Mouse (Mus musculus) stomach, postnatal 0 days (tissue): Measurements from ENCODE around the gene Ehbp1. TPM values are rescaled to one million over a fixed set of nuclear protein-coding genes. Genes with fewer than 3 reads are reported as not detected.

Experiments
- ATAC-seq: fragments of 200-750 bp; cut with Nextera tagmentation; 2 replicates; pipeline ENCODE4 v1.8.0; 2017; ENCODE audit not compliant: low FRiP score, low TSS enrichment
- DNase-seq: peaks from one replicate; pipeline ENCODE4 v3.0.0-alpha.2; 2016; ENCODE audit warnings: low spot score
- H3K27ac ChIP-seq: fragments of 300-500 bp; sonication (generic); replicated peaks from 2 replicates; pipeline ENCODE4 v1.5.1; 2014; ENCODE audit warnings: mild to moderate bottlenecking, control low read depth
- H3K27me3 ChIP-seq: fragments of 300-500 bp; sonication (generic); 2 replicates; pipeline ENCODE4 v1.6.1; 2014; ENCODE audit warnings: low read length; ENCODE audit not compliant: control insufficient read depth, insufficient read depth
- H3K36me3 ChIP-seq: fragments of 300-500 bp; sonication (generic); 2 replicates; pipeline ENCODE4 v1.6.1; 2014; ENCODE audit warnings: low read length, mixed read lengths; ENCODE audit not compliant: control insufficient read depth, insufficient read depth
- H3K4me1 ChIP-seq: fragments of 300-500 bp; sonication (generic); replicated peaks from 2 replicates; pipeline ENCODE4 v1.6.1; 2014; ENCODE audit warnings: antibody characterized with exemption; ENCODE audit not compliant: control insufficient read depth, insufficient read depth
- H3K4me2 ChIP-seq: fragments of 300-500 bp; sonication (generic); replicated peaks from 2 replicates; pipeline ENCODE4 v1.6.1; 2014; ENCODE audit warnings: low read depth, mild to moderate bottlenecking, control low read depth, moderate library complexity
- H3K4me3 ChIP-seq: fragments of 300-500 bp; sonication (generic); 2 replicates; pipeline ENCODE4 v1.5.1; 2014; ENCODE audit warnings: low read depth, low read length, control low read depth
- H3K9ac ChIP-seq: fragments of 300-500 bp; sonication (generic); 2 replicates; pipeline ENCODE4 v1.6.1; 2014; ENCODE audit warnings: mild to moderate bottlenecking, low read length, control low read depth, mixed read lengths
- H3K9me3 ChIP-seq: fragments of 300-500 bp; sonication (generic); 2 replicates; pipeline ENCODE4 v1.6.1; 2016; ENCODE audit warnings: low read length; ENCODE audit not compliant: control insufficient read depth
- CTCF ChIP-seq: IDR thresholded peaks from 2 replicates; pipeline ENCODE4 v1.5.1; 2016; ENCODE audit warnings: antibody characterized with exemption, low read depth, mild to moderate bottlenecking, moderate library complexity
- EP300 ChIP-seq: optimal IDR thresholded peaks from 2 replicates; pipeline ENCODE3; 2016; ENCODE audit warnings: antibody characterized with exemption
- WGBS: fragments of 180-500 bp; shearing (Covaris S2); extraction: QIAGEN DNeasy Blood & Tissue Kit; methylation state at CpG from one replicate; pipeline ENCODE4 v1.1.7; 2014; 5-methylcytosine and 5-hydroxymethylcytosine counted together
- polyA plus RNA-seq: library from polyadenylated mRNA; unstranded; fragments of >200 nt; fragmentation: Nextera tagmentation; extraction: Ambion mirVana; gene quantifications from 2 replicates; pipeline ENCODE4 v1.2.1, GENCODE M21; 2015

The Ehbp1 gene
- polyA plus RNA-seq, 1 experiment from 2014 or later = 3.8 TPM

- Histone ChIP-seq H3K9me3 (no peaks in the 10 kb centered on the region), H3K4me3 (no peak overlapping the region), H3K4me1 (no peaks in the 10 kb centered on the region), H3K9ac (no peak overlapping the region), H3K4me2 (no peak overlapping the region), H3K27ac (no peak overlapping the region), H3K36me3 (0 out of 2 replicates have a peak, but pooled peaks cover 2% of the 10 kb centered on the region), H3K27me3 (no peaks in the 10 kb centered on the region)
- TF ChIP-seq EP300 (no peak), CTCF (no peak)
- ATAC-seq (no peak), DNase-seq (no peak)
These were observed 203.6 kb downstream of the Ehbp1 start for GRCm38 (mm10) chr11:22138466-22138865.

- DNase-seq (no peak), ATAC-seq (no peak)
- Histone ChIP-seq H3K9me3 (no peaks in the 10 kb centered on the region), H3K9ac (no peak overlapping the region), H3K27me3 (no peaks in the 10 kb centered on the region), H3K4me2 (no peak overlapping the region), H3K36me3 (no peaks in the 10 kb centered on the region), H3K4me3 (no peak overlapping the region), H3K4me1 (no peaks in the 10 kb centered on the region), H3K27ac (no peak overlapping the region)
- WGBS = 86% methylated on average over 2 of the region's 2 CpGs
- TF ChIP-seq CTCF = no peak
- TF ChIP-seq EP300 = no peak
These were observed 216.9 kb downstream of the Ehbp1 start for GRCm38 (mm10) chr11:22125188-22125587.

- WGBS = 91% methylated on average over 3 of the region's 3 CpGs
- Histone ChIP-seq H3K9me3 (no peaks in the 10 kb centered on the region), H3K4me1 (no peaks in the 10 kb centered on the region), H3K27me3 (no peaks in the 10 kb centered on the region), H3K9ac (no peak overlapping the region), H3K4me3 (no peak overlapping the region), H3K36me3 (no peaks in the 10 kb centered on the region), H3K4me2 (no peak overlapping the region), H3K27ac (no peak overlapping the region)
- ATAC-seq = no peak
- DNase-seq = no peak
- TF ChIP-seq EP300 (no peak), CTCF (no peak)
These were observed 223.2 kb downstream of the Ehbp1 start for GRCm38 (mm10) chr11:22118853-22119252.

- no peak overlapping the region for H3K9ac ChIP-seq
- no peaks in the 10 kb centered on the region for H3K36me3 ChIP-seq
- no peak for TF ChIP-seq CTCF
- TF ChIP-seq EP300 = no peak
- no peaks in the 10 kb centered on the region for H3K4me1 ChIP-seq
- DNase-seq = no peak
- H3K27ac ChIP-seq = no peak overlapping the region
- ATAC-seq = no peak
- no peaks in the 10 kb centered on the region for H3K27me3 ChIP-seq
- no peak overlapping the region for H3K4me3 ChIP-seq
- 93% methylated on average over 3 of the region's 3 CpGs for WGBS
- H3K9me3 ChIP-seq = no peaks in the 10 kb centered on the region
- no peak overlapping the region for H3K4me2 ChIP-seq
These were observed 229.9 kb downstream of the Ehbp1 start for GRCm38 (mm10) chr11:22112161-22112560.

GRCm38 (mm10) chr11:22089346-22089745, 252.7 kb downstream of the Ehbp1 start:
- DNase-seq (no peak), ATAC-seq (no peak)
- TF ChIP-seq EP300 (no peak), CTCF (no peak)
- Histone ChIP-seq H3K4me1 (no peaks in the 10 kb centered on the region), H3K4me2 (no peak overlapping the region), H3K36me3 (no peaks in the 10 kb centered on the region), H3K4me3 (no peak overlapping the region), H3K27me3 (no peaks in the 10 kb centered on the region), H3K9me3 (no peaks in the 10 kb centered on the region), H3K27ac (no peak overlapping the region), H3K9ac (no peak overlapping the region)
- 93% methylated on average over 8 of the region's 8 CpGs for WGBS

- TF ChIP-seq EP300 (no peak), CTCF (no peak)
These were observed 278.7 kb downstream of the Ehbp1 start for GRCm38 (mm10) chr11:22063352-22063751.

More at GRCm38 (mm10) chr11:22063352-22063751, 278.7 kb downstream of the Ehbp1 start:
- no peaks in the 10 kb centered on the region for H3K9me3 ChIP-seq
- no peaks in the 10 kb centered on the region for H3K27me3 ChIP-seq
- WGBS = 57% methylated on average over 2 of the region's 2 CpGs
- H3K9ac ChIP-seq = no peak overlapping the region
- DNase-seq (no peak), ATAC-seq (no peak)
- no peaks in the 10 kb centered on the region for H3K4me1 ChIP-seq
- no peaks in the 10 kb centered on the region for H3K36me3 ChIP-seq
- no peak overlapping the region for H3K4me3 ChIP-seq
- H3K27ac ChIP-seq = no peak overlapping the region
- H3K4me2 ChIP-seq = no peak overlapping the region
